ENCODE assay signal across 8 mouse cellular contexts in the genomic region with DNA sequence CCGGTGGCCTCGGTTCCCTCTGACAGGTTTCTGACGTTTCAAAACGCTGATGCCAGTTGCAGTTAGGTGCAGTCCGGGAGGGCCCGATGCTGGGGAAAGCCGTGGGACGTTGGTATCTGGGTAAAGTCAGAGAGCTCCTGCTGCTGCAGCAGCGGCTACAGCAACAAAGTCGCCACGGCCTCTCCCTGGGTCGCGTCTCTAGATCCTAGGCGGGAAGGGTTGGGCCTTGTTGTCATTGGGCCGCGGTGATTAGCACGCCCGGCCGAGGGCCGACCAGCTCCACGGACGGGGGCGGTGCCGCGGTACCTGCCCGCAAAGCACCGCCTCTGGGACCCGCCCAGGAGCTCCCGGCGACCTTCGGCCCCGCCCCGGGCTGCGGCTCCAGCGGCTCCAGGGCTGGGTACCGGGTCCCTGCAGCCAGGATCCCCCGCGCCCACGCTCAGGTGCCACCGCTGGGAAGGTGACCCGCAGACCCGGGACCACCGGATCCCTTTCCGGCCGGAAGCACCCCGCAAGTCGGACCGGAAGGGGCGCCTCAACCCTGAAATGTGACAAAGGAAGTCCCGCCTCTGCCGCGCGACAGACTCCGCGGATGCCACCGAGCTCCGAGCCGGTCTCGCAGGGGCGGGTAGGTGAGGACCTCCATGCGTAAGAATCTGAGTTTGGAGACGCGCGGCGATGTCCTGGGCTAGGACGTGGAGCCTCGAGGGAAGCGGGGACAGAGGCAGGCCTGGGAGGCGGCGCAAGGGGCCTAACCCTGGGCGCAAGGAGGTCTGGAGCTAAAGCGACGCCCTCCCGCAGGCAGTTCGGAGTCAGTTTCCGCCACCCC. TPM values are rescaled to one million over a fixed set of nuclear protein-coding genes. Genes with fewer than 3 reads are reported as not detected.
DNase-seq lines count a peak whose midpoint lies in the region; ATAC-seq and TF ChIP-seq lines count a peak whose summit lies in the region.

A gene (plus strand): TSS at position 340 of the 829 bp plus-strand sequence.
A gene (minus strand): TSS at position 498 of the 829 bp plus-strand sequence.

- H3K9me3 ChIP-seq in CH12.LX (replicated peaks; ENCODE audit: low read length): no peaks in the 10 kb centered on the region
- no peaks in the 10 kb centered on the region for H3K9me3 ChIP-seq in forebrain, embryonic 11.5 days (ENCODE audit: control insufficient read depth, low read length)
- H3K9me3 ChIP-seq in heart, embryonic 15.5 days (replicated peaks): no peaks in the 10 kb centered on the region
- H3K9me3 ChIP-seq in liver, embryonic 13.5 days (replicated peaks): no peaks in the 10 kb centered on the region
- H3K9me3 ChIP-seq in stomach, embryonic 14.5 days (ENCODE audit: control insufficient read depth, low read depth, low read length): no peaks in the 10 kb centered on the region

- H3K4me2 ChIP-seq in CH12.LX (ENCODE audit: insufficient read depth, low read depth, poor library complexity, severe bottlenecking): peak within 1 kb of the TSS; percentile 85
- H3K4me2 ChIP-seq in forebrain, embryonic 11.5 days (ENCODE audit: low read depth, low read length, severe bottlenecking): peak within 1 kb of the TSS; percentile 94
- peak within 1 kb of the TSS; percentile 93 for H3K4me2 ChIP-seq in heart, embryonic 15.5 days
- H3K4me2 ChIP-seq in liver, embryonic 13.5 days: peak within 1 kb of the TSS; percentile 91
- peak within 1 kb of the TSS; percentile 95 for H3K4me2 ChIP-seq in stomach, embryonic 14.5 days (replicated peaks; ENCODE audit: low read depth, low read length)

- in situ Hi-C loops in CH12.LX (cut with MboI; ENCODE audit: low pct_ligation_motif_present, low pct_unique_long_range_greater_than_20kb, low sequenced_read_pairs): no loop called here

- no peak for TF ChIP-seq EP300 in CH12.LX (IDR thresholded peaks at IDR 0.05; ENCODE audit: low read length)

- TF ChIP-seq POLR2A in CH12.LX (IDR thresholded peaks at IDR 0.05; ENCODE audit: low read depth, low read length): peak; percentile 81

- peak within 1 kb of the TSS; percentile 73 to 80 (median 77) for H3K4me3 ChIP-seq in CH12.LX (replicated peaks in 1 of 3; ENCODE audit: low read depth in 2 of 3, low read length in 2 of 3, poor library complexity in 1 of 3)
- H3K4me3 ChIP-seq in forebrain, embryonic 11.5 days (ENCODE audit: low read depth, low read length): peak within 1 kb of the TSS; percentile 83
- H3K4me3 ChIP-seq in heart, embryonic 15.5 days: peak within 1 kb of the TSS; percentile 80
- peak within 1 kb of the TSS; percentile 76 for H3K4me3 ChIP-seq in liver, embryonic 13.5 days (replicated peaks)
- H3K4me3 ChIP-seq in stomach, embryonic 14.5 days (ENCODE audit: low read depth, low read length): peak within 1 kb of the TSS; percentile 84

- dilution Hi-C loops in CH12.LX (cut with MboI; ENCODE audit: extremely low pct_ligation_motif_present, extremely low pct_unique_long_range_greater_than_20kb, low sequenced_read_pairs): no loop called here

- ATAC-seq in forebrain, embryonic 11.5 days (replicated peaks; ENCODE audit: low FRiP score): peak; percentile 88
- peak; percentile 94 for ATAC-seq in heart, embryonic 15.5 days (replicated peaks; ENCODE audit: insufficient number of reproducible peaks, insufficient read depth, low FRiP score, low read depth)
- ATAC-seq in liver, embryonic 13.5 days (ENCODE audit: low read depth): peak; percentile 99
- peak; percentile 96 for ATAC-seq in stomach, embryonic 14.5 days (ENCODE audit: insufficient number of reproducible peaks, insufficient read depth, low FRiP score, low read depth)

- no peak for TF ChIP-seq CTCF in CH12.LX (conservative IDR thresholded peaks at IDR 0.05 in 1 of 2, IDR thresholded peaks at IDR 0.05 in 1 of 2; ENCODE audit: low read depth in 2 of 2, low read length in 2 of 2)

- peaks cover 7% of the 10 kb centered on the region for H3K79me2 ChIP-seq in CH12.LX (replicated peaks; ENCODE audit: control insufficient read depth, extremely low read depth, insufficient read depth, poor library complexity, severe bottlenecking)

- peaks cover 14 to 44% of the 10 kb centered on the region in 2 experiments for H3K4me1 ChIP-seq in CH12.LX (ENCODE audit: control insufficient read depth in 1 of 2, insufficient read depth in 2 of 2)
- peaks cover 15% of the 10 kb centered on the region; the same call in 1 of the 2 replicates for H3K4me1 ChIP-seq in forebrain, embryonic 11.5 days (replicated peaks; ENCODE audit: control insufficient read depth, insufficient read depth, low read length)
- peaks cover 37% of the 10 kb centered on the region for H3K4me1 ChIP-seq in heart, embryonic 15.5 days (replicated peaks)
- peaks cover 65% of the 10 kb centered on the region for H3K4me1 ChIP-seq in liver, embryonic 13.5 days (replicated peaks)
- H3K4me1 ChIP-seq in stomach, embryonic 14.5 days (ENCODE audit: control insufficient read depth, insufficient read depth, low read length): peaks cover 33% of the 10 kb centered on the region

- peaks cover 32 to 59% of the 10 kb centered on the region in 2 experiments for H3K36me3 ChIP-seq in CH12.LX (replicated peaks in 1 of 2; ENCODE audit: control insufficient read depth in 1 of 2, insufficient read depth in 1 of 2, low read length in 1 of 2)
- peaks cover 6% of the 10 kb centered on the region for H3K36me3 ChIP-seq in forebrain, embryonic 11.5 days (ENCODE audit: control insufficient read depth, insufficient read depth, low read length)
- H3K36me3 ChIP-seq in heart, embryonic 15.5 days: peaks cover 37% of the 10 kb centered on the region
- peaks cover 42% of the 10 kb centered on the region for H3K36me3 ChIP-seq in liver, embryonic 13.5 days
- peaks cover 40% of the 10 kb centered on the region for H3K36me3 ChIP-seq in stomach, embryonic 14.5 days (ENCODE audit: control insufficient read depth, insufficient read depth, low read length)

- no peaks in the 10 kb centered on the region for H3K27me3 ChIP-seq in CH12.LX (replicated peaks)
- no peaks in the 10 kb centered on the region for H3K27me3 ChIP-seq in forebrain, embryonic 11.5 days (ENCODE audit: control insufficient read depth, insufficient read depth, low read length)
- H3K27me3 ChIP-seq in heart, embryonic 15.5 days: no peaks in the 10 kb centered on the region
- no peaks in the 10 kb centered on the region for H3K27me3 ChIP-seq in liver, embryonic 13.5 days
- H3K27me3 ChIP-seq in stomach, embryonic 14.5 days (ENCODE audit: control insufficient read depth, insufficient read depth, low read length): no peaks in the 10 kb centered on the region

- H3K9ac ChIP-seq in CH12.LX (ENCODE audit: insufficient read depth, low read depth): peak within 1 kb of the TSS; percentile 63
- H3K9ac ChIP-seq in forebrain, embryonic 11.5 days (ENCODE audit: low read length): peak within 1 kb of the TSS; percentile 90
- H3K9ac ChIP-seq in heart, embryonic 15.5 days: peak within 1 kb of the TSS; percentile 88
- peak within 1 kb of the TSS; percentile 89 for H3K9ac ChIP-seq in liver, embryonic 13.5 days
- H3K9ac ChIP-seq in stomach, embryonic 14.5 days (replicated peaks; ENCODE audit: low read depth, low read length): peak within 1 kb of the TSS; percentile 78

- peak; percentile 81 for DNase-seq in CH12.LX (ENCODE audit: extremely low read depth)
- peak; percentile 80 for DNase-seq in c-Kit-positive CD71-negative TER-119-negative erythroid progenitor cells, embryonic 14.5 days (ENCODE audit: low read depth)
- peak; percentile 89 for DNase-seq in forebrain, embryonic 11.5 days (ENCODE audit: low spot score)
- peak; percentile 93 to 97 for DNase-seq in kidney, postnatal 25 days
- peak; percentile 92 for DNase-seq in liver, embryonic 13.5 days
- peak; percentile 77 to 78 for DNase-seq in natural killer cell, adult 2 months (ENCODE audit: low spot score in 2 of 2)

- peak within 1 kb of the TSS; percentile 9; the same call in 1 of the 2 replicates for H3K27ac ChIP-seq in CH12.LX (ENCODE audit: insufficient read depth, low read depth)
- peak within 1 kb of the TSS; percentile 46 for H3K27ac ChIP-seq in forebrain, embryonic 11.5 days (ENCODE audit: low read depth, low read length)
- H3K27ac ChIP-seq in heart, embryonic 15.5 days: peak within 1 kb of the TSS; percentile 92
- peak within 1 kb of the TSS; percentile 88 for H3K27ac ChIP-seq in liver, embryonic 13.5 days
- peak within 1 kb of the TSS; percentile 82 for H3K27ac ChIP-seq in stomach, embryonic 14.5 days (ENCODE audit: low read length)

- WGBS in forebrain, embryonic 11.5 days: under 1% methylated on average over 76 of the region's 76 CpGs
- WGBS in heart, embryonic 15.5 days: under 1% methylated on average over 71 of the region's 76 CpGs
- WGBS in liver, embryonic 13.5 days (ENCODE audit: insufficient replicate concordance): under 1% methylated on average over 76 of the region's 76 CpGs
- WGBS in stomach, embryonic 14.5 days: under 1% methylated on average over 76 of the region's 76 CpGs

- no peak for TF ChIP-seq RAD21 in CH12.LX (IDR thresholded peaks at IDR 0.05; ENCODE audit: low read depth, low read length)

TF ChIP-seq in CH12.LX, 34 proteins besides CTCF, POLR2A, EP300 and RAD21 (continues in another document):
- TF ChIP-seq MYC (IDR thresholded peaks at IDR 0.05; ENCODE audit: low read depth, low read length) (0 out of 2 replicates have a peak, but pooled peaks have one; percentile 14), USF2 (conservative IDR thresholded peaks at IDR 0.05; ENCODE audit: low read depth, low read length) (no peak), MAFK (IDR thresholded peaks at IDR 0.05; ENCODE audit: insufficient replicate concordance, low read length) (0 out of 2 replicates have a peak, but pooled peaks have one; percentile 9), SIN3A (IDR thresholded peaks at IDR 0.05; ENCODE audit: low read length) (peak; percentile 92), NRF1 (IDR thresholded peaks at IDR 0.05; ENCODE audit: low read depth, low read length) (0 out of 2 replicates have a peak, but pooled peaks have one; percentile 14)

RNA-seq across cellular contexts. Expression of the first gene that starts in this region (rescaled TPM):
- 16.6 and 22.0 TPM in 2 replicates for total RNA-seq in CH12.LX (2012; rRNA removed)
- total RNA-seq in CH12.LX (2014; rRNA removed): 5.4 and 10.1 TPM in 2 replicates
- polyA plus RNA-seq in CH12.LX (2012; ENCODE audit: insufficient read length, low read depth): 32.7 and 37.0 TPM in 2 replicates
- 26.0 and 38.7 TPM in 2 replicates for polyA plus RNA-seq in forebrain, embryonic 11.5 days (2014; fragmentation: Nextera tagmentation; extraction: Ambion mirVana)
- 14.6 and 22.0 TPM in 2 replicates for polyA plus RNA-seq in heart, embryonic 15.5 days (2015; fragmentation: Nextera tagmentation; extraction: Ambion mirVana)
- 13.8 and 15.1 TPM in 2 replicates for polyA plus RNA-seq in liver, embryonic 13.5 days (2015; fragmentation: Nextera tagmentation; extraction: Ambion mirVana)
- polyA plus RNA-seq in stomach, embryonic 14.5 days (2014; fragmentation: Nextera tagmentation; extraction: Ambion mirVana): 41.0 and 44.5 TPM in 2 replicates

RNA-seq across cellular contexts. Expression of the second gene that starts in this region (rescaled TPM):
- total RNA-seq in CH12.LX (2012; rRNA removed) (3.6 and 4.1 TPM in 2 replicates), CH12.LX (2014; rRNA removed) (3.2 TPM in 2 replicates)
- polyA plus RNA-seq in CH12.LX (2012; ENCODE audit: insufficient read length, low read depth): 8.7 and 11.2 TPM in 2 replicates
- polyA plus RNA-seq in forebrain, embryonic 11.5 days (2014; fragmentation: Nextera tagmentation; extraction: Ambion mirVana): 31.0 and 32.4 TPM in 2 replicates
- 17.5 and 22.2 TPM in 2 replicates for polyA plus RNA-seq in heart, embryonic 15.5 days (2015; fragmentation: Nextera tagmentation; extraction: Ambion mirVana)
- 16.5 and 18.1 TPM in 2 replicates for polyA plus RNA-seq in liver, embryonic 13.5 days (2015; fragmentation: Nextera tagmentation; extraction: Ambion mirVana)
- 13.8 and 14.4 TPM in 2 replicates for polyA plus RNA-seq in stomach, embryonic 14.5 days (2014; fragmentation: Nextera tagmentation; extraction: Ambion mirVana)

Comparison
In these comparisons a context has a peak if more than half of its experiments do, and no peak if none do; other contexts are left out.
1. Peak in every context shown above with its lines: DNase-seq, ATAC-seq, H3K4me3 ChIP-seq and H3K27ac ChIP-seq.
2. H3K27ac ChIP-seq: peak in every context shown above with its lines; median percentile 92 in heart, embryonic 15.5 days; 88 in liver, embryonic 13.5 days; 82 in stomach, embryonic 14.5 days; 46 in forebrain, embryonic 11.5 days; 9 in CH12.LX.